Mouse (Mus musculus): ENCODE measurements around the gene Abcc6.

DNA sequence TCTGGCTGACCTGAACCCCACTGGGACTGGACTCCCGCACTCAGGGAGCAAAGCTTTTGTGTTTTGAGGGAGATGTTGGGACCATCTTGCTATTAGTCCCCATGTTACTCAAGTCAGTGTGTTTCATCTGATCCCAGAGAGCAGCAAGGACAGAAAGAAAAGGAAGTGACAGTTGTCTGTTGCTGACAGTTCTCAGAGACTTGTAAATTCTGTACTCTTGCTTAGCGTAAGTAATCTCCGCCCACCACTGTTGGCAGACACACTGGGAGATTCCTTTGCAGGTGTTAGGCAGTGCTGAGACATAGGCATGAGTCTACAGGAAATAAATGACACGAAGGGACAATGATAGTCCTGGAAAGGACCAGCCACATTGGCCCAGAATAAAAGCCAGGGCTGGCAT is 73.5 kb downstream of the Abcc6 start:
- TF ChIP-seq POLR2A (IDR thresholded peaks at IDR 0.05; ENCODE audit: borderline replicate concordance, insufficient read depth, low read length) (no peak), CTCF (IDR thresholded peaks at IDR 0.05; ENCODE audit: borderline replicate concordance, insufficient read depth, low read depth, low read length) (no peak)
